Mouse (Mus musculus): ENCODE results near the gene 4931406C07Rik.

- no peak for TF ChIP-seq CTCF (conservative IDR thresholded peaks at IDR 0.05; ENCODE audit: insufficient read depth, insufficient read length, low read depth, low read length)
- no peak for TF ChIP-seq POLR2A (IDR thresholded peaks at IDR 0.05; ENCODE audit: low read depth, low read length)
These were observed 8.4 kb upstream of the 4931406C07Rik start for GRCm38 (mm10) chr9:15314619-15315018.
